Mouse (Mus musculus) limb, embryonic 14.5 days (tissue): ENCODE results near the gene F3. TPM values are rescaled to one million over a fixed set of nuclear protein-coding genes. Genes with fewer than 3 reads are reported as not detected.

Source experiments
- ATAC-seq: fragments of 200-750 bp; cut with Nextera tagmentation; 2 replicates; pipeline ENCODE4 v1.8.0; 2017; ENCODE audit warnings: low read depth, moderate number of reproducible peaks, moderate TSS enrichment; ENCODE audit not compliant: low FRiP score
- DNase-seq: peaks from one replicate; pipeline ENCODE4 v3.0.0-alpha.2; 2015; ENCODE audit warnings: low spot score
- H3K27ac ChIP-seq: fragments of 300-500 bp; sonication (generic); replicated peaks from 2 replicates; pipeline ENCODE4 v1.5.1; 2014; ENCODE audit warnings: low read depth, mild to moderate bottlenecking, low read length, moderate library complexity, mixed read lengths
- H3K27me3 ChIP-seq: fragments of 300-500 bp; sonication (generic); 2 replicates; pipeline ENCODE4 v1.6.1; 2014; ENCODE audit warnings: low read length, mixed read lengths; ENCODE audit not compliant: control insufficient read depth, insufficient read depth
- H3K36me3 ChIP-seq: fragments of 300-500 bp; sonication (generic); 2 replicates; pipeline ENCODE4 v1.6.1; 2014; ENCODE audit warnings: mild to moderate bottlenecking, low read length, moderate library complexity, mixed read lengths; ENCODE audit not compliant: control insufficient read depth, insufficient read depth
- H3K4me1 ChIP-seq: fragments of 300-500 bp; sonication (generic); 2 replicates; pipeline ENCODE4 v1.6.1; 2014; ENCODE audit warnings: antibody characterized with exemption, low read length, mixed read lengths; ENCODE audit not compliant: control insufficient read depth, insufficient read depth
- H3K4me2 ChIP-seq: fragments of 300-500 bp; sonication (generic); replicated peaks from 2 replicates; pipeline ENCODE4 v1.6.1; 2014; ENCODE audit warnings: low read depth, mild to moderate bottlenecking, low read length, moderate library complexity; ENCODE audit not compliant: severe bottlenecking
- H3K4me3 ChIP-seq: fragments of 300-500 bp; sonication (generic); replicated peaks from 2 replicates; pipeline ENCODE4 v1.5.1; 2014; ENCODE audit warnings: low read length
- H3K9ac ChIP-seq: fragments of 300-500 bp; sonication (generic); 2 replicates; pipeline ENCODE4 v1.6.1; 2014; ENCODE audit warnings: mild to moderate bottlenecking, low read depth, low read length, moderate library complexity; ENCODE audit not compliant: severe bottlenecking
- H3K9me3 ChIP-seq: fragments of 300-500 bp; sonication (generic); 2 replicates; pipeline ENCODE4 v1.6.1; 2016; ENCODE audit warnings: low read length; ENCODE audit not compliant: control insufficient read depth
- POLR2A ChIP-seq: fragments of 200-500 bp; IDR thresholded peaks from 2 replicates; pipeline ENCODE4 v1.8.0; 2012; ENCODE audit warnings: inconsistent platforms, mild to moderate bottlenecking, moderate library complexity, borderline replicate concordance; ENCODE audit not compliant: insufficient read depth, insufficient read length; ENCODE audit errors: extremely low read depth
- WGBS: fragments of 180-500 bp; shearing (Covaris S2); extraction: QIAGEN DNeasy Blood & Tissue Kit; methylation state at CpG from one replicate; pipeline ENCODE4 v1.1.7; 2014; 5-methylcytosine and 5-hydroxymethylcytosine counted together
- polyA plus RNA-seq, 2 experiments: library from polyadenylated mRNA; depleted of rRNA in 1 of 2; stranded (reverse) in 1 of 2; unstranded in 1 of 2; fragments of >200 nt; fragmentation: Nextera tagmentation in 1 of 2; extraction: Ambion mirVana in 1 of 2; gene quantifications; 2 replicates each; pipeline versions ENCODE4 v1.2.1 to v1.2.3; 2012 to 2014

F3 gene
- polyA plus RNA-seq (2012; rRNA removed) (8.2 and 8.3 TPM in 2 replicates), polyA plus RNA-seq (2014; fragmentation: Nextera tagmentation; extraction: Ambion mirVana) (14.0 and 16.5 TPM in 2 replicates)

- ATAC-seq: peak; percentile 89
- H3K27me3 ChIP-seq: peaks cover 11% of the 10 kb centered on the region; the same call in 1 of the 2 replicates
- H3K9ac ChIP-seq: peak within 1 kb of the TSS; percentile 61
- peak within 1 kb of the TSS; percentile 67 for H3K4me3 ChIP-seq
- peaks cover 36% of the 10 kb centered on the region for H3K4me1 ChIP-seq
- no peak within 1 kb of the TSS for H3K27ac ChIP-seq
- H3K4me2 ChIP-seq: peak within 1 kb of the TSS; percentile 81
- WGBS: 4% methylated on average over 40 of the region's 73 CpGs
- H3K36me3 ChIP-seq: no peaks in the 10 kb centered on the region
- peak; percentile 74 for DNase-seq
- no peaks in the 10 kb centered on the region for H3K9me3 ChIP-seq
- TF ChIP-seq POLR2A: no peak
These were observed at the start of gene F3 for GRCm38 (mm10) chr3:121722971-121723844. Gene F3, plus strand, starts transcription at chr3:121723537.

GRCm38 (mm10) chr3:121678935-121679334 lies 44.4 kb upstream of the F3 start:
- H3K27ac ChIP-seq: no peak overlapping the region
- H3K9me3 ChIP-seq: no peaks in the 10 kb centered on the region
- WGBS: 37% methylated on average over 4 of the region's 4 CpGs
- H3K27me3 ChIP-seq: no peaks in the 10 kb centered on the region
- H3K4me3 ChIP-seq: no peak overlapping the region
- DNase-seq: no peak
- H3K36me3 ChIP-seq: no peaks in the 10 kb centered on the region
- H3K9ac ChIP-seq: no peak overlapping the region
- H3K4me1 ChIP-seq: no peaks in the 10 kb centered on the region
- ATAC-seq: no peak
- H3K4me2 ChIP-seq: no peak overlapping the region
- no peak for TF ChIP-seq POLR2A

- Histone ChIP-seq H3K4me1 (no peaks in the 10 kb centered on the region), H3K27ac (no peak overlapping the region), H3K27me3 (no peaks in the 10 kb centered on the region), H3K36me3 (no peaks in the 10 kb centered on the region), H3K4me2 (no peak overlapping the region), H3K4me3 (no peak overlapping the region), H3K9me3 (no peaks in the 10 kb centered on the region), H3K9ac (no peak overlapping the region)
- WGBS: 54% methylated on average over 3 of the region's 3 CpGs
- no peak for TF ChIP-seq POLR2A
- DNase-seq (no peak), ATAC-seq (no peak)
These were observed 43.9 kb upstream of the F3 start for GRCm38 (mm10) chr3:121679443-121679842.

GRCm38 (mm10) chr3:121680187-121680586 lies 43.1 kb upstream of the F3 start:
- ATAC-seq: no peak
- Histone ChIP-seq H3K36me3 (no peaks in the 10 kb centered on the region), H3K27ac (no peak overlapping the region), H3K4me2 (no peak overlapping the region), H3K4me3 (no peak overlapping the region), H3K27me3 (no peaks in the 10 kb centered on the region), H3K4me1 (no peaks in the 10 kb centered on the region), H3K9me3 (no peaks in the 10 kb centered on the region), H3K9ac (no peak overlapping the region)
- TF ChIP-seq POLR2A: no peak
- DNase-seq: no peak
- 72% methylated on average over 3 of the region's 3 CpGs for WGBS

- H3K36me3 ChIP-seq: no peaks in the 10 kb centered on the region
- H3K9ac ChIP-seq: no peak overlapping the region
- no peak for DNase-seq
- no peak for TF ChIP-seq POLR2A
- H3K4me2 ChIP-seq: no peak overlapping the region
- H3K4me3 ChIP-seq: no peak overlapping the region
- 80% methylated on average over 10 of the region's 10 CpGs for WGBS
- H3K27ac ChIP-seq: no peak overlapping the region
- no peaks in the 10 kb centered on the region for H3K4me1 ChIP-seq
- H3K9me3 ChIP-seq: no peaks in the 10 kb centered on the region
- no peaks in the 10 kb centered on the region for H3K27me3 ChIP-seq
- no peak for ATAC-seq
These were observed 40.6 kb upstream of the F3 start for GRCm38 (mm10) chr3:121682439-121683411.
